ENCODE assay signal across 20 mouse cellular contexts in genomic region chr6:34273073-34273472, GRCm38 (mm10). TPM values are rescaled to one million over a fixed set of nuclear protein-coding genes. Genes with fewer than 3 reads are reported as not detected.
A peak's percentile ranks its signal among the peaks of the same experiment; 100 is the strongest.
DNase-seq lines count a peak whose midpoint lies in the region; ATAC-seq and TF ChIP-seq lines count a peak whose summit lies in the region.
"Had no signal": no experiment of that assay in that cellular context is flagged by ENCODE, and none has a peak within 500 bp of the region (broad histone marks: within the 10 kb centered on the region; RNA-seq: fewer than 3 reads in every experiment).

No protein-coding gene starts in this region.

- peak overlapping the region; percentile 39 for H3K27ac ChIP-seq in bone marrow macrophage, adult 2 months (ENCODE audit: insufficient read depth, low read depth, low read length)
- H3K27ac ChIP-seq: embryonic facial prominence, embryonic 15.5 days; forebrain, embryonic 15.5 days; hindbrain, embryonic 12.5 days; intestine, embryonic 15.5 days had no signal

- TF ChIP-seq POLR2A in bone marrow macrophage, adult 2 months (IDR thresholded peaks at IDR 0.05; ENCODE audit: borderline replicate concordance, low read depth, low read length): no peak

- no peak for ATAC-seq in erythroid progenitor cell, adult 5-6 weeks (replicated peaks; ENCODE audit: low FRiP score, poor library complexity, severe bottlenecking)
- ATAC-seq: forebrain, embryonic 15.5 days; hindbrain, embryonic 16.5 days; intestine, embryonic 15.5 days had no signal

- peak; percentile 21 for DNase-seq in CD4-positive, CD25-positive, alpha-beta regulatory T cell, adult 2 months (ENCODE audit: low read depth, low spot score)
- DNase-seq in induced T-regulatory cell, adult 2 months (ENCODE audit: low read depth): peak; percentile 9
- no peak for DNase-seq in B cell, adult 2 months
- DNase-seq in right cerebral cortex, postnatal 36 days (ENCODE audit: low spot score in 2 of 2): no peak
- DNase-seq: adrenal gland, adult 2 months; adrenal gland, postnatal 25 days; cerebellum, adult 2 months; cerebellum, postnatal 10 days; embryo, embryonic 11 days; gastrocnemius, postnatal 14 days; heart, postnatal 36 days had no signal

- no peak overlapping the region for H3K4me3 ChIP-seq in bone marrow macrophage, adult 2 months (ENCODE audit: insufficient read depth, low read length)
- H3K4me3 ChIP-seq: embryonic facial prominence, embryonic 15.5 days; erythroblast, embryonic 14.5 days; forebrain, embryonic 15.5 days; heart, embryonic 13.5 days; hindbrain, embryonic 12.5 days; intestine, embryonic 15.5 days had no signal

- H3K4me1 ChIP-seq in bone marrow macrophage, adult 2 months (ENCODE audit: control insufficient read depth, insufficient read depth, low read length): peaks cover 26% of the 10 kb centered on the region
- H3K4me1 ChIP-seq: embryonic facial prominence, embryonic 15.5 days; hindbrain, embryonic 12.5 days; intestine, embryonic 15.5 days had no signal

- TF ChIP-seq CTCF in bone marrow macrophage, adult 2 months (IDR thresholded peaks at IDR 0.05; ENCODE audit: low read depth, low read length): no peak

RNA-seq across cellular contexts. Expression of gene Akr1b3, which starts 44.2 kb away (rescaled TPM):
- polyA plus RNA-seq in bone marrow macrophage, adult 2 months (2012; ENCODE audit: insufficient read depth, insufficient read length, missing spikeins): 202 and 226 TPM in 2 replicates
- 33.2 and 46.9 TPM in 2 replicates for total RNA-seq in erythroid progenitor cell, adult 5-6 weeks (2015; ENCODE audit: low replicate concordance)
- total RNA-seq in erythroid progenitor cell, adult 5-6 weeks (2017; ENCODE audit: low replicate concordance): 12.5 and 16.8 TPM in 2 replicates

Comparison
In these comparisons a context has a peak if more than half of its experiments do, and no peak if none do; other contexts are left out.
1. DNase-seq: peak in CD4-positive, CD25-positive, alpha-beta regulatory T cell, adult 2 months (single experiment) and induced T-regulatory cell, adult 2 months (single experiment); none in B cell, adult 2 months (0 of 2) and right cerebral cortex, postnatal 36 days (0 of 2).